Mouse (Mus musculus): ENCODE measurements at regions not wholly inside any gene's neighbourhood (a gene's known extent, or its start where the extent isn't known, plus 50 kb on each side); places are given as distances from the start of the nearest gene placed in this dataset.

DNA sequence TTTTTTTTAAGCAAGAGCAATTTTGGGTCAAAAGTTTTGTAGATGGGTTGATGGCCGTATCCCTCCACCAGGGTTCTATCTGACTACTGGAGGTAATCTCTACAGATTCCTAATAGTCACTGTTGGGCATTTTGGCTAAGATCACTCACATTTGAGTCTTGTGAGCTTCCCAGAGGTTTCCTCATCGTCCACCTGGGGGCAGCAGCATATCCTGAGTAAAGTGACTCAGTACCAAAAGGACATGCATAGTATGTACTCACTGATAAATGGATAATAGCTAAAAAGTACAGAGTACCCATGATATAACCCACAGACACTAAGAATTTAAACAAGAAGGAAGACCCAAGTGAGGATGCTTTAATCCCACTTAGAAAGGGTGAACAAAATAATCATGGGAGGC, 1390.0 kb downstream of the Amy2a5 start:
- H3K27me3 ChIP-seq (replicated peaks; ENCODE audit: control insufficient read depth, insufficient read depth, low read length), result no peaks in the 10 kb centered on the region
- H3K4me1 ChIP-seq (ENCODE audit: control insufficient read depth, insufficient read depth, low read length), result no peaks in the 10 kb centered on the region
- H3K36me3 ChIP-seq (ENCODE audit: control insufficient read depth, insufficient read depth, low read length), result no peaks in the 10 kb centered on the region
- H3K27ac ChIP-seq (ENCODE audit: low read depth, low read length), result no peak overlapping the region
- no peak overlapping the region for H3K9ac ChIP-seq (ENCODE audit: low read length)
- 50% methylated on average over 2 of the region's 2 CpGs for WGBS
- no peak overlapping the region for H3K4me3 ChIP-seq (ENCODE audit: low read depth, low read length)
- ATAC-seq, result no peak
- no peak overlapping the region for H3K4me2 ChIP-seq (ENCODE audit: low read length)
- no peaks in the 10 kb centered on the region for H3K9me3 ChIP-seq (replicated peaks; ENCODE audit: control insufficient read depth, low read length)
- DNase-seq (ENCODE audit: low spot score), result peak; percentile 16
